Mouse (Mus musculus): Measurements from ENCODE around the gene Lurap1l. TPM values are rescaled to one million over a fixed set of nuclear protein-coding genes. Genes with fewer than 3 reads are reported as not detected.
"Not testable (repeated sequence)": the region's sequence is repeated elsewhere in the genome, so short reads cannot be mapped to it uniquely, and the experiment has no call there.

Gene Lurap1l
- total RNA-seq, 2 experiments from 2014 or later, result 10.1 to 11.0 TPM

DNA sequence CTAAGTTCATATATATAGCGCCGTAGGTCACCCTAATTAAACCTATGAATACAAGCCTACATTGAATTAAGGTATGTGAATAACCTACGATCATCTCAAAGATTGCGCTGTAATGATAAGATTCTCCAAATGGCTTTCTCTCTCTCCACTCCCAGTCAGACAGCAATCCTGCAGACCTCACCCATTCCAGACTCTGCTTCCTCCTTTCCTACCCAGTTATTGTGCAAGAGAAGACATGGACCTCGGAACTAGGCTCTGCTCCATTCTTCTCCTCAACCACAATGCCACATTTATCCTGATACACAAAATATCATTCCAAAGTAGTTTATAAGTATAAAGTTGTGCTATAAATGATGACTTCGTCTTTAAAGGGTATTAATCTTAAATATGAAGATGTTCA lies 19.4 kb upstream of the Lurap1l start:
- DNase-seq (ENCODE audit: extremely low spot score in 1 of 2, low spot score in 2 of 2), result no peak
- H3K4me3 ChIP-seq, result no peak overlapping the region
- intact Hi-C loops (cut with DNase I), result no loop called here
- no peak for TF ChIP-seq CTCF (IDR thresholded peaks at IDR 0.05)
- H3K27ac ChIP-seq, result no peak overlapping the region

DNA sequence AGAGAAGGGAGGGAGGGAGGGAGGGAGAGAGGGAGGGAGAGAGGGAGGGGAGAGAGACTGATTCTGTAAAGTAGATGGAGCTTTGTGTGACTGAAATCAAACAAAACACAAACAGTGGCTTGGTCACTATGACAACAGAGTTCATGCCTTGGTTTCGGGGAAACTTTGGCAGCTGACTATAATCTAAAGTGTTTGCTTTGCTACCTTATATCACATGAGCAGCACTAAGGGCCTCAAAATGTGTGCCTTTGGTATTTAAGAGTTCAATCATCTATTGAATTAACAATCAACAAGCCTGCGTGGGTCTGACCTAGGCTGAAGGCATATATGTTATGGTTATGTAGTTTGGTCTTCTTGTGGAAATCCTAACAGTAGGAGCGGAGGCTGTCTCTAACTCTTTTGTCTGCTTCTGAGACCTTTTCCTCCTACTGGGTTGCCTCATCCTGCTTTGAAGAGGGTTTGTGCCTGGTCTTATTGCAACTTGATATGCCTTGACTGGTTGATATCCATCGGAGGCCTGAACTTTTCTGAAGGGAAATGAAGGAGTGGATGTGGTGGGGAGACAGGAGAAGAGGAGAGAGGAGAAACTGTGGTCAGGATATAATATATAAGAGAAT lies 15.1 kb upstream of the Lurap1l start:
- Histone ChIP-seq H3K4me3 (no peak overlapping the region), H3K27ac (no peak overlapping the region)
- TF ChIP-seq CTCF (IDR thresholded peaks at IDR 0.05), result no peak
- intact Hi-C loops (cut with DNase I), result no loop called here
- no peak for DNase-seq (ENCODE audit: extremely low spot score in 1 of 2, low spot score in 2 of 2)

DNA sequence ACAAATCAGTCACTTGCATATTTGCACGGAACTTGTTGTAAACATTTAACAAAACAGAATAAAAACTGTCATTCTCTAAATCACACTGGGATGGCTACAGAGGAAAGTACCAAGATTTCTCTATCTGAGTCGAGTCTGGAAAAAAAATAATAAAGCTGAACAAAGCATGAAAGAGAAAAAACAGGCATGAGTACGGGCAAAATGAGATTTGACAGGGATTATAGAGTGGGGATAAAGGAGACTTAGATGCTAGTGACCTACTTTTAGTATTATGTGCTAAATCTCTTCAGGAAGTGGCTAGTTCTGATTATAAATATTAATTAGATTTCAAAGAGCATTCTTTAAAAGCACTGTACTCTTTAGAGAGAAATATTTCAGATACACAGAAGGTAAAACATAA lies 3.7 kb upstream of the Lurap1l start:
- intact Hi-C loops (cut with DNase I), result no loop called here
- no peak for TF ChIP-seq CTCF (IDR thresholded peaks at IDR 0.05)
- DNase-seq (ENCODE audit: extremely low spot score in 1 of 2, low spot score in 2 of 2), result no peak
- H3K27ac ChIP-seq, result no peak overlapping the region
- no peak overlapping the region for H3K4me3 ChIP-seq

DNA sequence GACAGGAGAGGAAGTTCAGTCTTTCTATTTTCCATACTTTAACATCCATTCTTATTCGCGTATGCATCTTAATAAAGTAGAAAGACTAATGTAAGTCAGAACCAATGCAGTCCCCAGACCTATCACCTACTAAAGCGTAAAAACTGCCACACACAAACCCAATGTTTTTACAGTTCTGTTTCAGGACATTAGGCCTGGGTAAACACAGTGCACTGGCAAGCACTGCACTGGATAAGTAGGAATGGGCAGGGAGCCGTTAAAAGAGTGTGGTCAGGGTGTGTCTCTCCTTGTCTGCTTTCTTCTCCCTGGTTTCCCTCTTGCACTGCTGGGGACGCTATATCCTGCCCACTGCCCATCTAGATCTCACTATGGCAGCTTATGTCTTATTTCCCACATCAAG lies 2.5 kb upstream of the Lurap1l start:
- TF ChIP-seq CTCF (IDR thresholded peaks at IDR 0.05), result no peak
- no peak for DNase-seq (ENCODE audit: extremely low spot score in 1 of 2, low spot score in 2 of 2)
- Histone ChIP-seq H3K4me3 (no peak overlapping the region), H3K27ac (no peak overlapping the region)
- intact Hi-C loops (cut with DNase I), result no loop called here

DNA sequence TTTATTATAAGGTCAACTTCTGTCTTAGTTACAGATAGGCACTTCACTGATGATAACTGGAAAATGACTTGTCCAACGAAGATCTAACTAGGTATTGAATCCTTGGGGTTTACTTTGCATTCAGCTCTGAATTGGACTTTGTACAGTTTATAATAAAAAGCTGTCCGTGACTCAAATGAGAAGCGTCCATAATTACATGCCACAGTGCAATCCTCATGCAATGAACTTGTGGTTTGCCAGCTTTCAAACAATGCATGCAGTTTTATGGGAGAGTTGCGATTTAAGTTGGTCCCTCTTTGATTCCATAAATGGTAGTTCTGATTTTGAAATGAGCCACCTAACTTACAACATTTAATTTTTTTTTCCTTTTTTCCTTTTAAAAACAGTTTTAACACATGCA lies 1.5 kb upstream of the Lurap1l start:
- no peak overlapping the region for H3K27ac ChIP-seq
- DNase-seq (ENCODE audit: extremely low spot score in 1 of 2, low spot score in 2 of 2), result no peak
- intact Hi-C loops (cut with DNase I), result no loop called here
- TF ChIP-seq CTCF (IDR thresholded peaks at IDR 0.05), result no peak
- H3K4me3 ChIP-seq, result no peak overlapping the region

DNA sequence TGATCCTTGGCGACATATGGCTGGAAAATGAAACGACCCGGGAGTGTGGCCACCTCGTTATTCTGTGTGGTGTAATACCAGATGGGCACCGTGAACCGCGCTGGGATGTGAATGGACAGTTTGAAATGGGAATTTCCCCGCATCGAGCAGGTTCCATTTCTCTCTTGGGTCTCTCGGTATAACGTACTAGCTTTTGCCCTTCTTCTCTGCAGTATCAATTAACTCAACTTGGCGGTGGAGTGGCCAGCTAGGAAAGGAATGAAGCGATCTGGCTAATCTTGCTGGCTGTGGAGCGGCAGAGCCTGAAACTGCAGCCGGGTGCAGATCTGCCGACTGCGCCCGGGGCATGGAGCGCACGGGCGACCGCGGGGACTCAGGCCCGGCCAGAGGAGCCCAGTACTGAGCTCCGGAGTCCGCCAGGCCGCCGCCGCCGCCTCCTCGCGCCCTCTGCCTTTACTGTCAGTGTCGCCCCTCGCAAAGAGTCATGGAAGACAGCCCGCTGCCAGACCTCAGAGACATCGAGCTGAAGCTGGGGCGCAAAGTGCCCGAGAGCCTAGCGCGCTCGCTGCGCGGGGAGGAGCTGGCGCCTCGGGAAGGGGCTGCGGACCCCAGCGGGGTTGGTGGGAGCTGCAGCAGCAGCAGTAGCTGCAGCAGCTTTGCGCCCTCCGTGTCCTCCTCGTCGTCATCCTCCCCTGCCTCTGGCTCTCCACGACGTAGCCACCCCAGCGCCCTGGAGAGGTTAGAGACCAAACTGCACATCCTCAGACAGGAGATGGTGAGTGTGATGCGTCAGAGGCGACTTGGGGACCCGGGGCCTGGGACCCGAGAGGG lies 640 bp downstream of the Lurap1l start:
- intact Hi-C loops (cut with DNase I), result no loop called here

DNA sequence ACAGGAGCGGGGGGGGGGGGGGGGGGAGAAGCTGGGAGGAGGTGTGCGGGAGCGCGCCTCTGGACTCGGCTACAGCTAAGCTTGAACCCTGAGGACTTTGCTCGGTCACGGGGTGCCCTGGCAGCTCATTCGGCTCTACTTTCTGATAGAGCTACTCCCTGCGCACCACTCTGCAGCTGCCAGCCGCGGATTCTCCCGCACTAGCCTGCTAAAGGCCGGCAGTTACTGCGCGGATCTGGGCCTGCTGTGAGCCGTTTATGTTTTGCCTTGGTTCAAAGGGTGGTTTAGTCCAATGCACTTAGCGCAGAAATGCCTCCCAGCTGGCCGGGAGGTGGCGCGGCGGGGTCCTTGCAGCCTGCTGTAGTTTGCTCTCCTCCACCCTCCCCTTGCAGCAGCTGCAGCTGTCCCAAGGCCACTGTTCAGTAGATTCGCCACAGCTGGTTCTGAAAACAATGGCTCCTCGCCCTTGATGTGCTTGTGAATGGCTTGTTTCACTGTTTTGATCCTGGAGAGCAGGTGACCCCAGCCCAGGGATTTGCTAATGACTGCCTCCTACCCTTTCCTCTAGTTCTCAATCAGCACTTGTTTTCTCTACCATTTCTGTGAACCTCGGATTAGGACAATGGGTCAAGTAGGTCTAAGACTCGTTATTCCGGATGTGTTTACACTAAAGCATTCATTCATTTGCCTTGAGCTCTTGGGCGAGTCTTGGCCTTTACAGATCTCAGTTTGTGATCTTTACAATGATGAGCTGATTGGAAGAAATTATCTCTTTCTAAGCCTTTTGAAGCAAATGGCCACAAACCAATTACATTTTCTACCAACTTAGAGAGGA lies 1.5 kb downstream of the Lurap1l start:
- Histone ChIP-seq H3K4me3 (peak overlapping the region; percentile 82), H3K27ac (peak overlapping the region; percentile 95)
- peak; percentile 63 for TF ChIP-seq CTCF (IDR thresholded peaks at IDR 0.05)
- peak; percentile 73 to 76 for DNase-seq (ENCODE audit: extremely low spot score in 1 of 2, low spot score in 2 of 2)
- intact Hi-C loops (cut with DNase I), result no loop called here

More for the DNA sequence above, 640 bp downstream of the Lurap1l start:
- Histone ChIP-seq H3K27ac (peak overlapping the region; percentile 95), H3K4me3 (peak overlapping the region; percentile 82)
- DNase-seq (ENCODE audit: extremely low spot score in 1 of 2, low spot score in 2 of 2), result peak; percentile 42 to 59
- no peak; the same call in 1 of the 2 replicates for TF ChIP-seq CTCF (IDR thresholded peaks at IDR 0.05)

DNA sequence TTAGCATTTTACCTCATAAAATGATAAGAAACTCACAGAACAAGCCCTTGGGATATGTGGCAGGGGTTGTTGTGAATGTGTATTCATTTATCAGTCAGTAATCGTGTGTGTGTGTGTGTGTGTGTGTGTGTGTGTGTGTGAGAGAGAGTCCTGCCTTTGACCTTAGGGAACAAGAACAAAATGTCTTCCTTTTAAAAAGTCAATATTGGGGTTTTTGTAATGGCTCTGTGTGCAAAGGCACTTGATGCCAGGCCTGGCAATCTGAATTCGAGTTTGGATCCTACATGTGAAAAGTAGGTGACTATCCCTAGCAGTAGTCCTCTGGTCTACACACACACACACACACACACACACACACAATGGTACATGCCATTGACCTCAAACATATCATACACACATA lies 4.8 kb downstream of the Lurap1l start:
- Histone ChIP-seq H3K4me3 (no peak overlapping the region), H3K27ac (no peak overlapping the region)
- intact Hi-C loops (cut with DNase I), result no loop called here
- DNase-seq (ENCODE audit: extremely low spot score in 1 of 2, low spot score in 2 of 2), result no peak
- TF ChIP-seq CTCF (IDR thresholded peaks at IDR 0.05), result no peak

DNA sequence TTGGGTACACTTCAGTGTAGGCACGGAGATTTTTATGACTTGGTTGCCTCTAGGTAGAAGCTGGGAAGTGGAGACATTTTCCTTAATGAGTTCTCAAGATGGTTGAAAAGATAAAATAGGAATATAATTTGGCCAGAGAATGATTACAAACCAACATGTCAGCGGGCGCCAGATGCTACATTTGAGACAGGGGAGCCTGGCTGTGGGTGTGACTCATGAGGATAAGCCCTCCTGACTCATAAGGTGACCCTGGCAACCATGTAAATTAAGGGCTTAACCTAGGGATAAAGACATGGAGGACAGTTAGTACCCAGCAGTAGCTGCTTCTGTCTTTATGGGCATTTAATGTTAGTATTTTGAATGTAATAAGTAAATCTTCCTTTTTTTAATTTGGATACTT lies 6.2 kb downstream of the Lurap1l start:
- peak overlapping the region; percentile 11; the same call in 1 of the 2 replicates for H3K27ac ChIP-seq
- intact Hi-C loops (cut with DNase I), result no loop called here
- H3K4me3 ChIP-seq, result no peak overlapping the region
- DNase-seq (ENCODE audit: extremely low spot score in 1 of 2, low spot score in 2 of 2), result no peak
- no peak for TF ChIP-seq CTCF (IDR thresholded peaks at IDR 0.05)

DNA sequence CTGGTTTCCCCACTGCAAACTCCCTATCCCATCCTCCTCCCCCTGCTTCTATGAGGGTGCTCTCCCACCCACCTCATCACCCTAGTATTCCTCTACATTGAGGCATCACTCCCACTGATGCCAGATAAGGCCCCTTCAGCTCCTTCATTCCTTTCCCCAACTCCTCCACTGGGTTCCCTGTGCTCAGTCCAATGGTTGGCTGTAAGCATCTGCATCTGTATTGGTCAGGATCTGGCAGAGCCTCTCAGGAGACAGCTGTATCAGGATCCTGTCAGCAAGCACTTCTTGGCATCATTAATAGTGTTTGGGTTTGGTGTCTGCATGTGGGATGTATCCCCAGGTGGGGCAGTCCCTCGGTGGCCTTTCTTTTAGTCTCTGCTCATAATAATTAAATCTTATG lies 6.7 kb downstream of the Lurap1l start:
- DNase-seq (ENCODE audit: extremely low spot score in 1 of 2, low spot score in 2 of 2); H3K27ac ChIP-seq; intact Hi-C loops (cut with DNase I); H3K4me3 ChIP-seq: not testable (repeated sequence)

DNA sequence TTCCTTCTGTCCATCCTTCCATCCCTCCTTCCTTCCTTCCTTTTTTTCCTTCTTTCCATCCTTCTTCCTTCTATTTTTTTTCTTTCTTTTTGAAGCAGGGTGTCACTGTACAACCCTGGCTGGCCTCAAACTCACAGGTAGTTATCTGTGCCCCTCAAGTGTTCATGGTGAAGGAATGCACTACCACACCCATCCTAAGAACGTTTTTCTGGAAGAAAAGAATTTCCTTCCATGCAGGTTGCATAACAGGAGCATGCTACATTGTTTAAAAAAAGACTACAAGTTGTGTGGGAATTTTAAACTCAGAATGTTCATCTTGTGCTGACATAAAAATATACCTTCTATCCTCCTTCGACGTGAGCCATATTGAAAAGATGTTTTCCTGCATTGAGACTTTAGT lies 7.4 kb downstream of the Lurap1l start:
- H3K4me3 ChIP-seq, result no peak overlapping the region
- no peak for DNase-seq (ENCODE audit: extremely low spot score in 1 of 2, low spot score in 2 of 2)
- no peak overlapping the region for H3K27ac ChIP-seq
- no peak for TF ChIP-seq CTCF (IDR thresholded peaks at IDR 0.05)
- intact Hi-C loops (cut with DNase I), result no loop called here
